Mouse (Mus musculus) CH12.LX (cell line): ENCODE data around the gene Aebp2. TPM values are rescaled to one million over a fixed set of nuclear protein-coding genes. Genes with fewer than 3 reads are reported as not detected.

Source experiments
- DNase-seq: peaks from one replicate; pipeline ENCODE4 v3.0.0-alpha.2; 2013; ENCODE audit errors: extremely low read depth
- H3K27ac ChIP-seq: 2 replicates; pipeline ENCODE4 v1.5.1; 2012; ENCODE audit warnings: low read depth, mild to moderate bottlenecking, control low read depth, moderate library complexity; ENCODE audit not compliant: insufficient read depth
- H3K27me3 ChIP-seq: replicated peaks from 2 replicates; pipeline ENCODE3; 2012; ENCODE audit warnings: inconsistent platforms
- H3K36me3 ChIP-seq, 2 experiments: replicated peaks in 1 of 2; 2 replicates each; pipeline versions ENCODE3 to v1.6.1; 2012; ENCODE audit warnings: inconsistent platforms in 1 of 2, low read length in 1 of 2, mild to moderate bottlenecking in 1 of 2, mixed read lengths in 1 of 2, moderate library complexity in 1 of 2; ENCODE audit not compliant: control insufficient read depth in 1 of 2, insufficient read depth in 1 of 2
- H3K4me1 ChIP-seq, 2 experiments: 2 replicates each; pipeline ENCODE4 v1.6.1; 2012; ENCODE audit warnings: inconsistent platforms in 1 of 2, moderate library complexity in 1 of 2; ENCODE audit not compliant: insufficient read depth in 2 of 2, control insufficient read depth in 1 of 2
- H3K4me2 ChIP-seq: 2 replicates; pipeline ENCODE4 v1.6.1; 2012; ENCODE audit warnings: low read depth, mild to moderate bottlenecking, control low read depth; ENCODE audit not compliant: poor library complexity, insufficient read depth, severe bottlenecking
- H3K4me3 ChIP-seq, 3 experiments: fragments of 150-350 bp in 1 of 3; sonication (generic) in 1 of 3; replicated peaks in 1 of 3; 2 replicates each; pipeline versions ENCODE3 to v1.5.1; 2011 to 2012; ENCODE audit warnings: low read depth in 2 of 3, low read length in 2 of 3, mild to moderate bottlenecking in 2 of 3, moderate library complexity in 2 of 3, control low read depth in 1 of 3, improper control_type of control experiment in 1 of 3, inconsistent platforms in 1 of 3, mixed read lengths in 1 of 3; ENCODE audit not compliant: poor library complexity in 1 of 3
- H3K79me2 ChIP-seq: replicated peaks from 2 replicates; pipeline ENCODE4 v1.6.1; 2012; ENCODE audit warnings: mild to moderate bottlenecking, moderate library complexity; ENCODE audit not compliant: control insufficient read depth, poor library complexity, insufficient read depth, severe bottlenecking; ENCODE audit errors: extremely low read depth
- H3K9ac ChIP-seq: 2 replicates; pipeline ENCODE4 v1.6.1; 2012; ENCODE audit warnings: low read depth, mild to moderate bottlenecking, control low read depth, moderate library complexity; ENCODE audit not compliant: insufficient read depth
- H3K9me3 ChIP-seq: replicated peaks from 2 replicates; pipeline ENCODE3; 2012; ENCODE audit warnings: low read length, inconsistent platforms, mixed read lengths
- CHD1 ChIP-seq: IDR thresholded peaks from 2 replicates; pipeline ENCODE4 v1.6.1; 2012; ENCODE audit warnings: low read depth, low read length, improper control_type of control experiment, inconsistent platforms
- CHD2 ChIP-seq: IDR thresholded peaks from 2 replicates; pipeline ENCODE4 v1.6.1; 2011; ENCODE audit warnings: low read length, improper control_type of control experiment
- ELF1 ChIP-seq: IDR thresholded peaks from 2 replicates; pipeline ENCODE4 v1.6.1; 2014; ENCODE audit warnings: low read depth, mild to moderate bottlenecking, inconsistent platforms, low read length, improper control_type of control experiment
- EP300 ChIP-seq: IDR thresholded peaks from 2 replicates; pipeline ENCODE4 v1.6.1; 2011; ENCODE audit warnings: low read length, improper control_type of control experiment
- ETS1 ChIP-seq: conservative IDR thresholded peaks from 2 replicates; pipeline ENCODE4 v1.6.1; 2012; ENCODE audit warnings: low read depth, mild to moderate bottlenecking, inconsistent platforms, low read length, improper control_type of control experiment, moderate library complexity
- HCFC1 ChIP-seq: IDR thresholded peaks from 2 replicates; pipeline ENCODE4 v1.6.1; 2012; ENCODE audit warnings: low read depth, mild to moderate bottlenecking, inconsistent platforms, low read length, improper control_type of control experiment
- IRF4 ChIP-seq: IDR thresholded peaks from 2 replicates; pipeline ENCODE4 v1.6.1; 2014; ENCODE audit warnings: low read depth, mild to moderate bottlenecking, inconsistent platforms, low read length, improper control_type of control experiment
- JUND ChIP-seq: conservative IDR thresholded peaks from 2 replicates; pipeline ENCODE4 v1.6.1; 2011; ENCODE audit warnings: low read depth, low read length, improper control_type of control experiment
- MAFK ChIP-seq: IDR thresholded peaks from 2 replicates; pipeline ENCODE4 v1.6.1; 2011; ENCODE audit warnings: low read length, improper control_type of control experiment; ENCODE audit not compliant: insufficient replicate concordance
- MXI1 ChIP-seq: IDR thresholded peaks from 2 replicates; pipeline ENCODE4 v1.6.1; 2011; ENCODE audit warnings: mild to moderate bottlenecking, low read depth, low read length, improper control_type of control experiment
- TBP ChIP-seq: conservative IDR thresholded peaks from 2 replicates; pipeline ENCODE4 v1.6.1; 2011; ENCODE audit warnings: low read depth, low read length, improper control_type of control experiment
- TCF12 ChIP-seq: IDR thresholded peaks from 2 replicates; pipeline ENCODE4 v1.6.1; 2014; ENCODE audit warnings: low read depth, mild to moderate bottlenecking, inconsistent platforms, low read length, improper control_type of control experiment
- USF1 ChIP-seq: IDR thresholded peaks from 2 replicates; pipeline ENCODE4 v1.6.1; 2014; ENCODE audit warnings: low read depth, mild to moderate bottlenecking, inconsistent platforms, low read length, improper control_type of control experiment
- USF2 ChIP-seq: conservative IDR thresholded peaks from 2 replicates; pipeline ENCODE4 v1.6.1; 2011; ENCODE audit warnings: low read depth, low read length, improper control_type of control experiment
- ZMIZ1 ChIP-seq: IDR thresholded peaks from 2 replicates; pipeline ENCODE4 v1.6.1; 2012; ENCODE audit warnings: low read depth, mild to moderate bottlenecking, inconsistent platforms, low read length, improper control_type of control experiment
- dilution Hi-C: fragments of 300-500 bp; cut with MboI; formaldehyde crosslinking; loops from 2 replicates; pipeline ENCODE4 v1.14.3; 2020; ENCODE audit warnings: low sequenced_read_pairs; ENCODE audit not compliant: extremely low pct_unique_long_range_greater_than_20kb, extremely low pct_ligation_motif_present
- in situ Hi-C: fragments of 300-500 bp; cut with MboI; formaldehyde crosslinking; loops from 3 replicates; pipeline ENCODE4 v1.14.3; 2019; ENCODE audit warnings: low sequenced_read_pairs, low pct_ligation_motif_present, low pct_unique_long_range_greater_than_20kb, mixed read lengths
- polyA plus RNA-seq: library from polyadenylated mRNA; unstranded; fragments of >175 nt; gene quantifications from 2 replicates; pipeline ENCODE4 v1.2.1, GENCODE M21; 2012; ENCODE audit warnings: low read depth; ENCODE audit not compliant: insufficient read length
- total RNA-seq, 2 experiments: library from RNA; depleted of rRNA; stranded (reverse); fragments of 300-350 nt in 1 of 2; fragments of >200 nt in 1 of 2; gene quantifications; 2 replicates each; pipeline ENCODE4 v1.2.3; 2012 to 2014

The Aebp2 gene
- total and polyA plus RNA-seq, 3 experiments: 54.4 to 63.3 (median 59.9) TPM

- in situ Hi-C loops: no loop called here
- no peak overlapping the region for H3K4me3 ChIP-seq
- no peak for DNase-seq
- dilution Hi-C loops: no loop called here
- no peaks in the 10 kb centered on the region for H3K27me3 ChIP-seq
- no peak overlapping the region for H3K4me2 ChIP-seq
- no peak for TF ChIP-seq MAFK
- no peak overlapping the region for H3K9ac ChIP-seq
- no peaks in the 10 kb centered on the region for H3K9me3 ChIP-seq
- no peaks in the 10 kb centered on the region for H3K79me2 ChIP-seq
- H3K27ac ChIP-seq: no peak overlapping the region
- no peaks in the 10 kb centered on the region for H3K36me3 ChIP-seq
- no peaks in the 10 kb centered on the region for H3K4me1 ChIP-seq
Measured at GRCm38 (mm10) chr6:140605732-140606131, 16.7 kb upstream of the Aebp2 start.

GRCm38 (mm10) chr6:140606534-140606933, 15.9 kb upstream of the Aebp2 start:
- no peaks in the 10 kb centered on the region for H3K79me2 ChIP-seq
- H3K4me2 ChIP-seq: no peak overlapping the region
- no peak for DNase-seq
- in situ Hi-C loops (no loop called here), dilution Hi-C loops (no loop called here)
- no peak overlapping the region for H3K9ac ChIP-seq
- H3K9me3 ChIP-seq: no peaks in the 10 kb centered on the region
- H3K4me3 ChIP-seq: no peak overlapping the region
- no peaks in the 10 kb centered on the region for H3K36me3 ChIP-seq
- no peak for TF ChIP-seq EP300
- no peaks in the 10 kb centered on the region for H3K27me3 ChIP-seq
- H3K4me1 ChIP-seq: no peaks in the 10 kb centered on the region; a peak in 1 of 4 replicates
- no peak overlapping the region for H3K27ac ChIP-seq

- Histone ChIP-seq H3K4me1 (peaks cover 5 to 11% of the 10 kb centered on the region in 2 experiments), H3K79me2 (no peaks in the 10 kb centered on the region), H3K36me3 (no peaks in the 10 kb centered on the region), H3K4me3 (no peak overlapping the region), H3K9ac (no peak overlapping the region), H3K9me3 (no peaks in the 10 kb centered on the region), H3K27me3 (no peaks in the 10 kb centered on the region), H3K4me2 (no peak overlapping the region), H3K27ac (no peak overlapping the region)
- no peak for DNase-seq
- dilution Hi-C loops: no loop called here
- TF ChIP-seq HCFC1 (no peak), EP300 (no peak), CHD2 (no peak), USF1 (no peak), ELF1 (no peak), ETS1 (no peak), TCF12 (no peak), IRF4 (no peak), TBP (no peak), CHD1 (no peak), MXI1 (no peak), JUND (no peak), USF2 (no peak), ZMIZ1 (no peak)
- in situ Hi-C loops: no loop called here
Measured at GRCm38 (mm10) chr6:140608666-140609065, 13.8 kb upstream of the Aebp2 start.
